Mouse (Mus musculus) liver, adult 2 months (tissue): Measurements from ENCODE around the gene Prkag2. TPM values are rescaled to one million over a fixed set of nuclear protein-coding genes. Genes with fewer than 3 reads are reported as not detected.

Experiments used
- DNase-seq: peaks from one replicate; pipeline ENCODE4 v3.0.0-alpha.2; 2011; ENCODE audit warnings: low read depth, low spot score; ENCODE audit errors: extremely low read depth
- H3K27ac ChIP-seq: fragments of 200-500 bp; replicated peaks from 2 replicates; pipeline ENCODE4 v1.5.1; 2012; ENCODE audit warnings: low read depth, mild to moderate bottlenecking, control low read depth, inconsistent platforms, low read length; ENCODE audit not compliant: insufficient read depth
- H3K27me3 ChIP-seq: fragments of 200-500 bp; 2 replicates; pipeline ENCODE4 v1.6.1; 2012; ENCODE audit warnings: mild to moderate bottlenecking, moderate library complexity, low read length, inconsistent platforms; ENCODE audit not compliant: control insufficient read depth, insufficient read depth
- H3K36me3 ChIP-seq: fragments of 200-500 bp; 2 replicates; pipeline ENCODE4 v1.6.1; 2012; ENCODE audit warnings: low read length, inconsistent platforms; ENCODE audit not compliant: control insufficient read depth, insufficient read depth
- H3K4me1 ChIP-seq: fragments of 200-500 bp; 2 replicates; pipeline ENCODE4 v1.6.1; 2011; ENCODE audit warnings: low read length; ENCODE audit not compliant: control insufficient read depth, insufficient read depth
- H3K4me3 ChIP-seq: fragments of 200-500 bp; 2 replicates; pipeline ENCODE4 v1.5.1; 2011; ENCODE audit warnings: low read depth, mild to moderate bottlenecking, control low read depth, low read length, moderate library complexity; ENCODE audit not compliant: insufficient read depth
- H3K79me2 ChIP-seq: fragments of 200-500 bp; 2 replicates; pipeline ENCODE4 v1.6.1; 2012; ENCODE audit warnings: inconsistent platforms, mild to moderate bottlenecking, low read length, moderate library complexity; ENCODE audit not compliant: control insufficient read depth, insufficient read depth
- H3K9ac ChIP-seq: fragments of 200-500 bp; 2 replicates; pipeline ENCODE4 v1.6.1; 2012; ENCODE audit warnings: low read depth, mild to moderate bottlenecking, control low read depth, inconsistent platforms, low read length
- CTCF ChIP-seq: fragments of 200-500 bp; IDR thresholded peaks from 2 replicates; pipeline ENCODE4 v1.5.1; 2011; ENCODE audit warnings: low read depth, low read length, control low read depth
- POLR2A ChIP-seq: fragments of 200-500 bp; IDR thresholded peaks from 2 replicates; pipeline ENCODE4 v1.6.1; 2011; ENCODE audit warnings: low read length, control low read depth; ENCODE audit not compliant: insufficient read depth; ENCODE audit errors: extremely low read depth
- WGBS: fragments of 180-500 bp; shearing (Covaris S2); methylation state at CpG from one replicate; pipeline ENCODE4 v1.1.7; 2018; 5-methylcytosine and 5-hydroxymethylcytosine counted together
- polyA plus RNA-seq: library from polyadenylated mRNA; depleted of rRNA; stranded (reverse); fragments of >200 nt; gene quantifications from 2 replicates; pipeline ENCODE4 v1.2.3, GENCODE M21; 2012
- total RNA-seq: library from RNA; depleted of rRNA; stranded (reverse); fragments of >200 nt; gene quantifications from 2 replicates; pipeline ENCODE4 v1.2.3, GENCODE M21; 2014

Prkag2 gene
- total and polyA plus RNA-seq, 2 experiments: 14.8 to 21.1 TPM

GRCm38 (mm10) chr5:24913656-24914055 lies 186.8 kb downstream of the Prkag2 start:
- no peak for DNase-seq
- WGBS: 89% methylated on average over 6 of the region's 6 CpGs

GRCm38 (mm10) chr5:24908820-24909716 lies 191.4 kb downstream of the Prkag2 start:
- peak overlapping the region; percentile 20; the same call in 1 of the 2 replicates for H3K4me3 ChIP-seq
- peak; percentile 91 for DNase-seq
- H3K4me1 ChIP-seq: no peaks in the 10 kb centered on the region
- no peak overlapping the region for H3K27ac ChIP-seq
- WGBS: 13% methylated on average over 15 of the region's 19 CpGs
- TF ChIP-seq POLR2A (no peak), CTCF (peak; percentile 49)
- no peaks in the 10 kb centered on the region for H3K27me3 ChIP-seq
- H3K9ac ChIP-seq: no peak overlapping the region
- 0 out of 2 replicates have a peak, but pooled peaks cover 9% of the 10 kb centered on the region for H3K79me2 ChIP-seq
- H3K36me3 ChIP-seq: peaks cover under 1% of the 10 kb centered on the region; the same call in 1 of the 2 replicates

More at GRCm38 (mm10) chr5:24913656-24914055, 186.8 kb downstream of the Prkag2 start:
- Histone ChIP-seq H3K4me1 (no peaks in the 10 kb centered on the region), H3K79me2 (no peaks in the 10 kb centered on the region), H3K27me3 (no peaks in the 10 kb centered on the region), H3K4me3 (no peak overlapping the region), H3K27ac (no peak overlapping the region), H3K36me3 (peaks cover 2% of the 10 kb centered on the region; the same call in 1 of the 2 replicates), H3K9ac (no peak overlapping the region)
- TF ChIP-seq CTCF (no peak), POLR2A (no peak)

- Histone ChIP-seq H3K27ac (peak overlapping the region; percentile 17; the same call in 1 of the 2 replicates), H3K4me3 (peak overlapping the region; percentile 64), H3K9ac (peak overlapping the region; percentile 76), H3K79me2 (0 out of 2 replicates have a peak, but pooled peaks cover 9% of the 10 kb centered on the region), H3K36me3 (no peaks in the 10 kb centered on the region), H3K4me1 (no peaks in the 10 kb centered on the region), H3K27me3 (no peaks in the 10 kb centered on the region)
- 4% methylated on average over 74 of the region's 87 CpGs for WGBS
- no peak for DNase-seq
- TF ChIP-seq POLR2A (no peak), CTCF (peak; percentile 35; the same call in 1 of the 2 replicates)
These were observed 192.2 kb downstream of the Prkag2 start for GRCm38 (mm10) chr5:24908141-24908819.

GRCm38 (mm10) chr5:24907737-24908136 lies 192.7 kb downstream of the Prkag2 start:
- H3K36me3 ChIP-seq: no peaks in the 10 kb centered on the region
- H3K79me2 ChIP-seq: 0 out of 2 replicates have a peak, but pooled peaks cover 9% of the 10 kb centered on the region
- H3K27ac ChIP-seq: no peak overlapping the region
- peak overlapping the region; percentile 64 for H3K4me3 ChIP-seq
- no peak for DNase-seq
- peak overlapping the region; percentile 76 for H3K9ac ChIP-seq
- no peaks in the 10 kb centered on the region for H3K27me3 ChIP-seq
- TF ChIP-seq CTCF (no peak), POLR2A (no peak)
- no peaks in the 10 kb centered on the region for H3K4me1 ChIP-seq
- 51% methylated on average over 26 of the region's 26 CpGs for WGBS

GRCm38 (mm10) chr5:24906844-24907243 lies 193.6 kb downstream of the Prkag2 start:
- Histone ChIP-seq H3K4me3 (no peak overlapping the region), H3K79me2 (peaks cover 13% of the 10 kb centered on the region; the same call in 1 of the 2 replicates), H3K27ac (no peak overlapping the region), H3K27me3 (no peaks in the 10 kb centered on the region), H3K9ac (no peak overlapping the region), H3K4me1 (peaks cover 2% of the 10 kb centered on the region; the same call in 1 of the 2 replicates), H3K36me3 (no peaks in the 10 kb centered on the region)
- no peak for DNase-seq
- 96% methylated on average over 9 of the region's 9 CpGs for WGBS
- TF ChIP-seq POLR2A (no peak), CTCF (no peak)
